Mouse (Mus musculus): ENCODE measurements around the gene Rcn1. TPM values are rescaled to one million over a fixed set of nuclear protein-coding genes. Genes with fewer than 3 reads are reported as not detected.

The Rcn1 gene
- total RNA-seq, 2 experiments from 2014 or later, result 30.7 to 31.0 TPM

GRCm38 (mm10) chr2:105356791-105357190, 42.3 kb downstream of the Rcn1 start:
- intact Hi-C loops (cut with DNase I), result no loop called here
- no peak for DNase-seq

DNA sequence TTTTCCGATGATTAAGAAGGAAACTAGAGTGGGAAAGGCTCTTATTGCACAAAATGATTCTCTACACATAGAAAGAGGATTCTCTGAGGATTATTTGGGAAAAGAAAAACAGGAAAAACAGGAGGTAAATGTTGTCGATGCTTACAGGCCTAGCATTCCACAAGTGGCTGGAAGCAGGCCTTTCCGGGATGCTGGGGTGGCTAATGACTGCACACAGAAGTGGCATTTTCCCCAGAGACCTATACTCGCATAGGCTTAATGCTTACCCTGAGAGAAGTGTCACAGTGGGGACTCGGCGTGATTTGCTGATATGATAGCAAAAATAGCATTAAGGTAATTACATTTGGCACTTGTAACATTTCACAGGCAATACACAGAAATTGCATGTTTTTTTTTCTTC, 50.2 kb downstream of the Rcn1 start:
- intact Hi-C loops (cut with DNase I), result no loop called here

DNA sequence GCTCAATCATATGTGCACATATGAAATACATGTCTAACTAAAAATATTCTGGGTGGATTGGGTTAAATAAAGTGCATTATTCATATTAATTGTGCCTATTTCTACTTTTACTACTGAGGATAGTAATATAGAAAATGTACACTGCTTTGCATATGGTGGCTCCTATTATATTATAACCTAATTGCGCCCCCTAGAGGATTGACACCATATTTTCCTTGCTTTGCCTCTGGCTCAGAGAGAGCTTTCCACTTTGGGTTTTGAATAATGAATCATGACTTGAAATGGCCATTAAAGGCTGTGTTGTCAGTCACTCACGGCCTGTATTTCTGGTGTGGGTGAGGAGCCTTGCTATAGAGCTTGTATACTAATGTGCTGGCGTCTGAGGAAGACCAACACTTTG, 59.1 kb downstream of the Rcn1 start:
- no peak for DNase-seq
- intact Hi-C loops (cut with DNase I), result loop anchor here (5.0 kb wide), 1 partner anchor 852 kb away; no protein-coding TSS in a partner anchor

More for the DNA sequence above, 50.2 kb downstream of the Rcn1 start:
- DNase-seq, result no peak

GRCm38 (mm10) chr2:105337171-105337875, 61.8 kb downstream of the Rcn1 start:
- intact Hi-C loops (cut with DNase I), result loop anchor here (5.0 kb wide), 1 partner anchor 855 kb away; no protein-coding TSS in a partner anchor
- DNase-seq, result no peak

DNA sequence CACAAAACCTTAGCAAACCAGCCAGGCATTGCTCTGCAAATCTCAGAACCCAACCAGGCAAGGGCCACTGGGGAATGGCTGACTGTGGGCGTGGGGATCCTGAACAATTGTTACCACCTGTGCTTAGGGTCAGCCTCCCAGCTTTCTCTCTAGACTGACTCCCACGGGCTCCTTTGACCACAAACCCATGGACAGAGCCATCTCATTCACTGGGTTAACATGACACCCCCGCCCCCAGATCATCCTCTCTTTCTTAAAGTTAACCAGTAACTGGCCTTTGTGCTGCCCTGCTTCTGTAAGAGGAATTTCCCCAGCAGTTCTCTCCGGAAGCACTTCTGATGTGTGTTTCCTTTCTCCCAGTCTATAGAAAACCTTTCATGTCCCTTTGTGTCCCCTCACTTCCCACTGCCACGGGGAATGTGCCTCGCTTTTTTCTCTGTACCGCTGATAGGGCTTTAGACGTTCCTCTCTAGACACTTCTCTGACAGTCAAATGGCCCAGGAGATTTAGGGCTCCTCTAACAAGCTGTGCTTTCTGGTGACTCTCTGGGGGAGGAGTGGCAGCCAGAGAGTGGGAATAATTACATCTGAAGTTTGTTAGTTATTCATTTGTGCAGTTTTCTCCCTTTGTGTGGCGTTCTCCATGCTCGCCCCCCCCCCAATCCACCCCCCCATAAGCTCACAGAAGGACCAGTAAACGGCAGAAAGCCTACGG, 62.6 kb downstream of the Rcn1 start:
- DNase-seq, result no peak
- intact Hi-C loops (cut with DNase I), result loop anchor here (5.0 kb wide), 1 partner anchor 856 kb away; no protein-coding TSS in a partner anchor

Other genes with a start within 250 kb of the Rcn1 start
- gene Them7, start 175.0 kb downstream of the Rcn1 start, total RNA-seq (2021), result 1 to 10 TPM; 1.4 to 1.6 TPM

All from heart, postnatal 14 days (tissue).